8 mouse cellular contexts compared by ENCODE assay signal in genomic region chr13:107847179-107848012, GRCm38 (mm10).
DNase-seq lines count a peak whose midpoint lies in the region; ATAC-seq lines count a peak whose summit lies in the region.

No protein-coding gene starts in this region.

- peaks cover 64% of the 10 kb centered on the region for H3K4me1 ChIP-seq in hindbrain, embryonic 15.5 days (replicated peaks)
- H3K4me1 ChIP-seq in liver, embryonic 13.5 days (replicated peaks): peaks cover 20% of the 10 kb centered on the region
- peaks cover 74% of the 10 kb centered on the region for H3K4me1 ChIP-seq in neural tube, embryonic 15.5 days

- no peaks in the 10 kb centered on the region for H3K27me3 ChIP-seq in hindbrain, embryonic 15.5 days
- no peaks in the 10 kb centered on the region for H3K27me3 ChIP-seq in liver, embryonic 13.5 days
- no peaks in the 10 kb centered on the region for H3K27me3 ChIP-seq in neural tube, embryonic 15.5 days (replicated peaks)

- H3K27ac ChIP-seq in hindbrain, embryonic 15.5 days (replicated peaks): peak overlapping the region; percentile 6; the same call in 1 of the 2 replicates
- no peak overlapping the region for H3K27ac ChIP-seq in liver, embryonic 13.5 days
- H3K27ac ChIP-seq in neural tube, embryonic 15.5 days (replicated peaks): 0 out of 2 replicates have a peak overlapping the region, but pooled peaks have one; percentile 18

- DNase-seq in urinary bladder, postnatal 14 days (ENCODE audit: low spot score): peak; percentile 18
- DNase-seq in urinary bladder, postnatal 10 days (ENCODE audit: low spot score): no peak
- no peak for DNase-seq in liver, embryonic 13.5 days
- no peak for DNase-seq in retina, embryonic 14.5 days (ENCODE audit: low spot score)
- DNase-seq in right cerebral cortex, adult 18-20 months: no peak
- no peak for DNase-seq in cerebellum, adult 11 months

- no peaks in the 10 kb centered on the region for H3K36me3 ChIP-seq in hindbrain, embryonic 15.5 days
- H3K36me3 ChIP-seq in liver, embryonic 13.5 days: no peaks in the 10 kb centered on the region
- H3K36me3 ChIP-seq in neural tube, embryonic 15.5 days: no peaks in the 10 kb centered on the region

- no peaks in the 10 kb centered on the region for H3K9me3 ChIP-seq in hindbrain, embryonic 15.5 days
- H3K9me3 ChIP-seq in liver, embryonic 13.5 days (replicated peaks): no peaks in the 10 kb centered on the region
- H3K9me3 ChIP-seq in neural tube, embryonic 15.5 days (replicated peaks): no peaks in the 10 kb centered on the region

- peak; percentile 47; the same call in 1 of the 2 replicates for ATAC-seq in hindbrain, embryonic 15.5 days (ENCODE audit: low FRiP score, low read depth)
- ATAC-seq in liver, embryonic 13.5 days (ENCODE audit: low read depth): no peak
- peak; percentile 55; the same call in 1 of the 2 replicates for ATAC-seq in neural tube, embryonic 15.5 days (ENCODE audit: low FRiP score)

- no peak overlapping the region for H3K4me3 ChIP-seq in hindbrain, embryonic 15.5 days
- H3K4me3 ChIP-seq in liver, embryonic 13.5 days (replicated peaks): no peak overlapping the region
- H3K4me3 ChIP-seq in neural tube, embryonic 15.5 days (replicated peaks): no peak overlapping the region

- no peak overlapping the region for H3K9ac ChIP-seq in hindbrain, embryonic 15.5 days
- H3K9ac ChIP-seq in liver, embryonic 13.5 days: no peak overlapping the region
- 0 out of 2 replicates have a peak overlapping the region, but pooled peaks have one; percentile 18 for H3K9ac ChIP-seq in neural tube, embryonic 15.5 days (replicated peaks)

- 30% methylated on average over 18 of the region's 18 CpGs for WGBS in hindbrain, embryonic 15.5 days
- 47% methylated on average over 18 of the region's 18 CpGs for WGBS in liver, embryonic 13.5 days (ENCODE audit: insufficient replicate concordance)
- WGBS in neural tube, embryonic 15.5 days: 27% methylated on average over 18 of the region's 18 CpGs

- H3K4me2 ChIP-seq in hindbrain, embryonic 15.5 days: peak overlapping the region; percentile 19
- peak overlapping the region; percentile 14; the same call in 1 of the 2 replicates for H3K4me2 ChIP-seq in liver, embryonic 13.5 days
- peak overlapping the region; percentile 39 for H3K4me2 ChIP-seq in neural tube, embryonic 15.5 days
